17 mouse cellular contexts compared by ENCODE assay signal in genomic region chr2:13791598-13791997, GRCm38 (mm10).
"Had no signal": no experiment of that assay in that cellular context is flagged by ENCODE, and none has a peak within 500 bp of the region (broad histone marks: within the 10 kb centered on the region; RNA-seq: fewer than 3 reads in every experiment).

No protein-coding gene starts in this region.

- H3K4me1 ChIP-seq: stomach, embryonic 15.5 days had no signal

- H3K9me3 ChIP-seq: neural tube, embryonic 12.5 days; neural tube, embryonic 13.5 days; neural tube, embryonic 15.5 days; stomach, embryonic 15.5 days had no signal

- H3K4me3 ChIP-seq: neural tube, embryonic 12.5 days; neural tube, embryonic 13.5 days; neural tube, embryonic 15.5 days; stomach, embryonic 15.5 days had no signal

- DNase-seq: retina, postnatal 1 day; right cerebral cortex, adult 18-20 months; right cerebral cortex, postnatal 14 days; right cerebral cortex, postnatal 25 days; right cerebral cortex, postnatal 4 days; spleen, adult 18-20 months; thymus, adult 18-20 months; thymus, adult 2 months; thymus, postnatal 14 days; thymus, postnatal 25 days; thymus, postnatal 36 days; thymus, postnatal 4 days had no signal

- H3K36me3 ChIP-seq: neural tube, embryonic 12.5 days; neural tube, embryonic 13.5 days; neural tube, embryonic 15.5 days; stomach, embryonic 15.5 days had no signal

- H3K27ac ChIP-seq: neural tube, embryonic 12.5 days; neural tube, embryonic 13.5 days; neural tube, embryonic 15.5 days; stomach, embryonic 15.5 days; stomach, postnatal 0 days had no signal

- H3K4me2 ChIP-seq: neural tube, embryonic 12.5 days; neural tube, embryonic 13.5 days; neural tube, embryonic 15.5 days; stomach, embryonic 15.5 days had no signal

- H3K9ac ChIP-seq: neural tube, embryonic 12.5 days; neural tube, embryonic 13.5 days; neural tube, embryonic 15.5 days; stomach, embryonic 15.5 days had no signal
